Mouse (Mus musculus) ES-Bruce4 (cell line): ENCODE results near the gene Pdcd6.

Source experiments
- CTCF ChIP-seq: IDR thresholded peaks from one replicate; pipeline ENCODE4 v1.8.1; 2011; ENCODE audit warnings: low read depth, low read length
- EP300 ChIP-seq: IDR thresholded peaks from 2 replicates; pipeline ENCODE4 v1.6.1; 2011; ENCODE audit warnings: low read depth, low read length; ENCODE audit not compliant: insufficient read depth
- POLR2A ChIP-seq: IDR thresholded peaks from one replicate; pipeline ENCODE4 v1.8.1; 2011; ENCODE audit warnings: low read length; ENCODE audit not compliant: insufficient read depth

GRCm38 (mm10) chr13:74349566-74350434, 32.4 kb upstream of the Pdcd6 start, which contains the start of the genes Sdha and Ccdc127:
- no peak for TF ChIP-seq CTCF
- peak; percentile 96 for TF ChIP-seq POLR2A
- TF ChIP-seq EP300 = no peak
